Mouse (Mus musculus) hindbrain, postnatal 0 days (tissue): ENCODE results near the gene BC049352. TPM values are rescaled to one million over a fixed set of nuclear protein-coding genes. Genes with fewer than 3 reads are reported as not detected.

Experiments used
- ATAC-seq: fragments of 200-750 bp; cut with Nextera tagmentation; 2 replicates; pipeline ENCODE4 v1.8.0; 2017; ENCODE audit warnings: mild to moderate bottlenecking, moderate TSS enrichment, moderate library complexity
- DNase-seq: peaks from one replicate; pipeline ENCODE4 v3.0.0-alpha.2; 2015; ENCODE audit warnings: low spot score
- H3K27ac ChIP-seq: fragments of 300-500 bp; sonication (generic); 2 replicates; pipeline ENCODE4 v1.5.1; 2014; ENCODE audit warnings: mild to moderate bottlenecking
- H3K27me3 ChIP-seq: fragments of 300-500 bp; sonication (generic); 2 replicates; pipeline ENCODE4 v1.6.1; 2014; ENCODE audit warnings: low read length, mixed read lengths; ENCODE audit not compliant: insufficient read depth
- H3K36me3 ChIP-seq: fragments of 300-500 bp; sonication (generic); 2 replicates; pipeline ENCODE4 v1.6.1; 2014; ENCODE audit warnings: low read length, mixed read lengths; ENCODE audit not compliant: insufficient read depth
- H3K4me1 ChIP-seq: fragments of 300-500 bp; sonication (generic); 2 replicates; pipeline ENCODE4 v1.6.1; 2014; ENCODE audit warnings: antibody characterized with exemption, low read length, mixed read lengths; ENCODE audit not compliant: insufficient read depth
- H3K4me2 ChIP-seq: fragments of 300-500 bp; sonication (generic); 2 replicates; pipeline ENCODE4 v1.6.1; 2014; ENCODE audit warnings: low read depth, mild to moderate bottlenecking, low read length, moderate library complexity, mixed read lengths
- H3K4me3 ChIP-seq: fragments of 300-500 bp; sonication (generic); 2 replicates; pipeline ENCODE4 v1.5.1; 2014; ENCODE audit warnings: low read length
- H3K9ac ChIP-seq: fragments of 300-500 bp; sonication (generic); replicated peaks from 2 replicates; pipeline ENCODE4 v1.6.1; 2014; ENCODE audit warnings: mild to moderate bottlenecking, low read length, moderate library complexity, mixed read lengths
- H3K9me3 ChIP-seq: fragments of 300-500 bp; sonication (generic); 2 replicates; pipeline ENCODE4 v1.6.1; 2016; ENCODE audit warnings: low read length, mixed read lengths
- CTCF ChIP-seq: IDR thresholded peaks from 2 replicates; pipeline ENCODE4 v1.5.1; 2016; ENCODE audit warnings: antibody characterized with exemption, control low read depth, low read depth
- WGBS: fragments of 180-500 bp; shearing (Covaris S2); extraction: QIAGEN DNeasy Blood & Tissue Kit; methylation state at CpG from one replicate; pipeline ENCODE4 v1.1.7; 2014; 5-methylcytosine and 5-hydroxymethylcytosine counted together
- polyA plus RNA-seq: library from polyadenylated mRNA; unstranded; fragments of >200 nt; fragmentation: Nextera tagmentation; extraction: Ambion mirVana; gene quantifications from 2 replicates; pipeline ENCODE4 v1.2.1, GENCODE M21; 2015
- total RNA-seq: library from RNA; depleted of rRNA; stranded (reverse); fragments of >200 nt; gene quantifications from 2 replicates; pipeline ENCODE4 v1.2.3, GENCODE M21; 2014

Gene BC049352
- total and polyA plus RNA-seq, 2 experiments from 2014 or later = 0.16 TPM; not detected in 1

DNA sequence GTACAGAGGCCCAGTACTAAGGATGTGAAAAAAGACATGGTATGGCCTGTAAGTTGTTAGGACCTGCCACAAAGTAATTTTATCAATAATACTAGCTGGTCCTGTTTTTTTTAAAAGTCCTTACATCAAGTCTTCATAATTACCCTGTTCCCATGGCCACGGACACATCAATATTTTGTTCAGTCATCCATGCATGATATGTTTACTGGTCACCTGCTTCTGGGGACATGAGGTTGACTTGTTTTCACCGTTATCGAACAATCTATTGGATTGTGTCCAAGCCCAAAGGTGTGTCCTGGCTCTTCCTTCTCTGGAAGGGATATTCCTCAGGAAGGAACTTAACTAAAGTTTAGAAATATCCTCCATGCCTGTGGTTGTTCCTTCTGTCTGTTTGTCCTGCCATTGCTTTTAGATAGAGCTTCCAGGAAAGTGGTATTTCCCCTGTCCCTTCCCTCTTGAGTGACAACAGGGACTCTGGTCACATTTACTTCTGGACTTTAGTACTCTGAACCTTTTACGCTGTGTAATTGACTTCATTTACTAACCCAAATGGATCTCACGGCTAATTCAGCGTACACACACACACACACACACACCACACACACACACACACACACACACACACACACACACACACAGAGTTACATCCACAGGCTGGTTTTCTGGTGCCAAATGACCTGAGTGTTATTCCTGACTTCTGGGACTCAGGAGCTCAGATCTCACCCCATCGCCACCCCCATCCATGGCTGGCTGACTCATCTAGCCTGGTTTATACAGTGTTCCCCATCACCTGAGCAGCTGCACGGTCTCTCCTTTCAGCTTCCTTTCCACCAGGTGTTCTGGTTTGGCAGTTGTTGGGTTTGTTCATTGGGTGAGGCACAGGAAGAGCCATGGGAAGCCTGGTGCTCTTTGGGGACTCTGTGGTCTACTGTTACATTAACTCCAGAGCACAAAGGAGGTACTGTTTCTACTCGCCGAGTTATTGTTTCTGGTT lies 7.1 kb downstream of the BC049352 start:
- no peak for TF ChIP-seq CTCF
- ATAC-seq (no peak), DNase-seq (no peak)
- H3K4me2 ChIP-seq = no peak overlapping the region
- no peak overlapping the region for H3K4me3 ChIP-seq
- H3K9ac ChIP-seq = no peak overlapping the region
- no peaks in the 10 kb centered on the region for H3K27me3 ChIP-seq
- no peaks in the 10 kb centered on the region for H3K36me3 ChIP-seq
- no peaks in the 10 kb centered on the region for H3K4me1 ChIP-seq
- no peak overlapping the region for H3K27ac ChIP-seq
- 87% methylated on average over 10 of the region's 10 CpGs for WGBS
- no peaks in the 10 kb centered on the region for H3K9me3 ChIP-seq

DNA sequence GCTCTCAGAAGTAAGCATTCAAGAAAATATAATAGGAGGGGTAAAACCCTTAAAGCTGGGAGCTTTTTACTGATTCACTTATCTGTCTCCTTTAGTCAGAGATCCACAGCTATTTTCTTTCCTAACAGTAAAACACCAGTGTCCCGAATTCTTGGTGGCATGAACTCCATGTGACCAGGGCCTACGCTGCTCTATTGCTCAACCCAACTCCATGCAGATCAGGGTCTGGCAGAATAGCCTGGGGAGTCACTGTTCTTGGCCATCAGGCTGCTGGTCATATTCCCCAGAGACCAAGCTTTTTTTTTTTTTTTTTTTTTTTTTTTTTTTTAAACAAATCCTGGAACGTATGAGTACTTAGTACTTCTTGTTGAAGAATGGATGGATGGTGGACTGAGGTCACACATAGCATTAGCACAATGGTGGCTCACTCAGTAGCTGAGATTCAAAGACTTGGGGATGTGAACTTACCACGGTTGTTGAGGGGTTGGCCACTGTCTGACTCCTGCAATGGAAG lies 7.9 kb downstream of the BC049352 start:
- Histone ChIP-seq H3K4me1 (no peaks in the 10 kb centered on the region), H3K9me3 (no peaks in the 10 kb centered on the region), H3K27ac (no peak overlapping the region), H3K9ac (no peak overlapping the region), H3K36me3 (no peaks in the 10 kb centered on the region), H3K27me3 (no peaks in the 10 kb centered on the region), H3K4me2 (no peak overlapping the region), H3K4me3 (no peak overlapping the region)
- ATAC-seq (no peak), DNase-seq (no peak)
- 91% methylated on average over 4 of the region's 4 CpGs for WGBS
- TF ChIP-seq CTCF = no peak

GRCm38 (mm10) chr9:45195468-45195867 lies 13.7 kb downstream of the BC049352 start:
- TF ChIP-seq CTCF = no peak

GRCm38 (mm10) chr9:45196125-45196830 lies 14.5 kb downstream of the BC049352 start:
- Histone ChIP-seq H3K27ac (no peak overlapping the region), H3K36me3 (no peaks in the 10 kb centered on the region), H3K4me1 (no peaks in the 10 kb centered on the region), H3K4me2 (no peak overlapping the region), H3K27me3 (no peaks in the 10 kb centered on the region), H3K9me3 (no peaks in the 10 kb centered on the region), H3K9ac (no peak overlapping the region), H3K4me3 (no peak overlapping the region)
- no peak for TF ChIP-seq CTCF
- WGBS = 81% methylated on average over 8 of the region's 8 CpGs
- DNase-seq (no peak), ATAC-seq (no peak)

More at GRCm38 (mm10) chr9:45195468-45195867, 13.7 kb downstream of the BC049352 start:
- DNase-seq (no peak), ATAC-seq (no peak)
- Histone ChIP-seq H3K9ac (no peak overlapping the region), H3K4me1 (no peaks in the 10 kb centered on the region), H3K36me3 (no peaks in the 10 kb centered on the region), H3K27ac (no peak overlapping the region), H3K4me3 (no peak overlapping the region), H3K9me3 (no peaks in the 10 kb centered on the region), H3K27me3 (no peaks in the 10 kb centered on the region), H3K4me2 (no peak overlapping the region)
- 63% methylated on average over 4 of the region's 4 CpGs for WGBS

DNA sequence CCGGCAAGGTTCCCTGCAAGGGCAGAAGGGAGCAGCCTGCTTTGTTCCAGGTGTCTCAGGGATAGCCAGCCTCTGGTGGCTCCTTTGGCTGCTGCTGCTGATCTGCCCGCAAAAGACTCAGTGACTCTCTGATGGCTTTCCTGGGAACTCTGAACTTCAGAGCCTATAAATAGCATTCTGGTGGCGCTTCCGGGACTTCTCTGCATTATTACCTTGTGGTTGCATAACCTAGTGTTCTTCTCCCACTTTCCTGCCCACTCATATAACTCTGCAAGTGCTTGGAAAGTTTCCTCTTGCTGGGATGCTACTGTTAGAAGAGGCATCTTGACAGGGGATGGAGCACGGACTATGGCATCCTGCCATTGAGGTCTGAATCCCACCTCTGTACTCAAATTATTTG lies 15.7 kb downstream of the BC049352 start:
- H3K9ac ChIP-seq = no peak overlapping the region
- WGBS = 85% methylated on average over 5 of the region's 5 CpGs
- TF ChIP-seq CTCF = no peak
- DNase-seq = no peak
- H3K36me3 ChIP-seq = no peaks in the 10 kb centered on the region
- H3K4me1 ChIP-seq = no peaks in the 10 kb centered on the region
- H3K27ac ChIP-seq = no peak overlapping the region
- no peak overlapping the region for H3K4me2 ChIP-seq
- ATAC-seq = no peak
- H3K4me3 ChIP-seq = no peak overlapping the region
- no peaks in the 10 kb centered on the region for H3K27me3 ChIP-seq
- H3K9me3 ChIP-seq = no peaks in the 10 kb centered on the region

GRCm38 (mm10) chr9:45201319-45201947 lies 19.6 kb downstream of the BC049352 start:
- no peak for ATAC-seq
- H3K36me3 ChIP-seq = no peaks in the 10 kb centered on the region
- TF ChIP-seq CTCF = no peak
- no peak overlapping the region for H3K4me3 ChIP-seq
- no peak for DNase-seq
- no peak overlapping the region for H3K27ac ChIP-seq
- 84% methylated on average over 5 of the region's 5 CpGs for WGBS
- no peak overlapping the region for H3K9ac ChIP-seq
- H3K9me3 ChIP-seq = no peaks in the 10 kb centered on the region
- H3K4me2 ChIP-seq = no peak overlapping the region
- H3K4me1 ChIP-seq = no peaks in the 10 kb centered on the region
- H3K27me3 ChIP-seq = no peaks in the 10 kb centered on the region
